Mouse (Mus musculus): ENCODE measurements around the gene Irf5. TPM values are rescaled to one million over a fixed set of nuclear protein-coding genes. Genes with fewer than 3 reads are reported as not detected.

Gene Irf5
- 0.45 TPM for polyA plus RNA-seq (2021)

DNA sequence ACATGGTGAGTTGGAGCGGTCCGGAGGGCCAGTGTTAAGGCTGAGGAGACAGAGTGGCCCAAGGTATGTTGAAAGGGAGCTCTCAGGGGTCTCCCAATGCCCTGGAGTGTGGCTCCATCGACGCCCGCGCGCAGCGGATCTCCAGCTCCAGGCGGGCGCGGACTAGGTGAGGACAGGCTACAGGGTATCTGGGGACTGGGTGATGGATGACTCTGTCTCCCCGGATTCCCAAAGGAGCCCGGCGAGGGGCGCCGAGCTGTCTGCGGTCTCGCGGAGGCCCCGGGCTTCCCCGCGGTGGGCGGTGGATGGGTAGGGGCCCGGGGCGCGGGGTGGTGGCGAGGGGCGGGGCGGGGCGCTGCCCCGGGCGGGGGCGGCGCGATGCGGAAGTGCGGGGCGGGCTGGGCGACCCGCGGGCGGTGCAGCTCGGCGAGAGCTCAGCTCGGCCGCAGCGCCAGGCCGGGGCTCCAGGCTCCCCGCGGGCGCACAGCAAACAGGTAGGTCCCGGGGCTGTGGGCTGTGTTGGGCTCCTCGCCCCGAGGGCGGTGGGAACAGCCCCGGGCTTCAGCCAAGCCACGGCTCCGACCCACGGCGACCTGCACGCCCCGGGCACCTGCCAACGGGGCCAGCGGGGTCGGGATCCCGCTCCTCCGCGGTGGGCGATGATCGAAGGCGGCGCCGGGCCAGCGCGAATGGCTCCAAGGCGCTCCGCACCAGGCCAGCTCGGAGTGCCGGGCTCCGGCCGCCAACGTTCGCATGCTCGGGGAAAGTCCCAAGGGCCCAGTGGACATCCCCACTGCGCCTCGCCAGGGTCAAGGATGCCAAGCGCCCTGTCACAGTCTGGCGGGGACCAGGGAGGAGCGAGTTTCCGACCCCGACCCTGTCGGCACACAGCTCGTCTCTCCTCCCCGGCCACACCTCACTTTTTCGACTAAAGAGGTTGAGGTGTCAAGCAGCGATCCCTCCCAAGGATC lies at the start of gene Irf5:
Gene Irf5, plus strand, starts transcription at position 345 of the 971 bp plus-strand sequence.
- DNase-seq (ENCODE audit: low read depth, low spot score) (no peak), ATAC-seq (no peak)
- ChIA-PET CTCF (interaction anchor here (1.0 to 1.5 kb wide), 3 partner anchors 9 to 81 kb away, joined by 3 read pairs; no protein-coding TSS in a partner anchor), POLR2A (no interaction called here)
- peaks cover 6% of the 10 kb centered on the region for H3K27me3 ChIP-seq
- TF ChIP-seq CTCF (IDR thresholded peaks at IDR 0.05) = no peak
- in situ Hi-C loops (cut with MboI; ENCODE audit: low pct_unique_long_range_greater_than_20kb) = loop anchor here (5.0 kb wide), 1 partner anchor 96 kb away; no protein-coding TSS in a partner anchor

GRCm38 (mm10) chr6:29482691-29483090 lies 43.7 kb upstream of the Irf5 start:
- no peak for TF ChIP-seq CTCF (IDR thresholded peaks at IDR 0.05)
- ChIA-PET POLR2A (interaction anchor here (0.6 kb wide), 1 partner anchor 251 kb away, joined by 3 read pairs; no protein-coding TSS in a partner anchor), CTCF (no interaction called here)
- H3K27me3 ChIP-seq = peaks cover 3% of the 10 kb centered on the region
- no peak for ATAC-seq
- no peak for DNase-seq (ENCODE audit: low read depth, low spot score)
- in situ Hi-C loops (cut with MboI; ENCODE audit: low pct_unique_long_range_greater_than_20kb) = loop anchor here (5.0 kb wide), 1 partner anchor 90 kb away; no protein-coding TSS in a partner anchor

DNA sequence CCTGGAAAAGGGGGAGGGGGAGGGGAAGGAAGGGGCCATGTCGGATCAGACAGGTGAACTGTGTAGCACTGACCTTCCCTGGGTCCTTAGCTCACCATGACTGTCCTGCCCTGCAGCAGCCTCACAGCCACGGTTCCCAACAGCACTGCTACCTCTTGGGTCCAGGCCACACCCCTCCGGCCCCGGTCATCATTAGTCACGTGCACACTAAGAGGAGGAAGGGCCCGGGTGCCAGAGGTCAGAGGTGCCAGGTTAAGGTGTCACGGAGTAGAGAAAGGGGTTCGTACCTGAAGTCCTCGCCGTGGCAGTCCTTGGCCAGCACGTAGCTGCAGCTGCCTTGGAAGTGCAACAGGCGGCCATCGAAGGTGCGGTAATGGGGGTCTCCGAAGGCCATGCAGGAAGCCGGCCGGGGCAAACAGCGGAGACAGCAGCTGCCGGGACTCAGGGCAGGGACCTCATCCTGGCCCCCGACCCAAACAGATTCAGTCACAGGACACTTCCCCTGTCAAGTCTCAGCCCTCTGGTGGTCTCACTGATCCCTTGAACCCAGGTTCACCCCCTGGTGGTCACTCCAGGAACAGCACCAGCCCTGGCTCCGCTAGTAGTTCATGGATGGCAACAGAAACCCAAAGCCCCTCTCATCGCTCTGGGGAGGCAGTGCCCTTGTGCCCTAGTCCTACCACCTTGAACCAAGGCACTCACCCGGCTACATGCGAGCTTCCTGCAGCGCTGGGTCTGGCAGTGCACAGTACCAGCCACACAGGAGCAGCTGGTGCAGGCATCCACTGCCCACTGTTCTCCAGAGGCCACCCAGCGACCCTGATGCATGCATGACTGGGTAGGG lies 41.5 kb upstream of the Irf5 start:
- no peak for TF ChIP-seq CTCF (IDR thresholded peaks at IDR 0.05)
- POLR2A ChIA-PET = interaction anchor here (0.7 to 1.2 kb wide), 2 partner anchors 17 to 129 kb away, joined by 3 to 4 read pairs; partner anchors contain the start of gene Atp6v1f
- in situ Hi-C loops (cut with MboI; ENCODE audit: low pct_unique_long_range_greater_than_20kb) = loop anchor here (5.0 kb wide), 1 partner anchor 93 kb away; no protein-coding TSS in a partner anchor
- H3K27me3 ChIP-seq = peaks cover 6% of the 10 kb centered on the region
- DNase-seq (ENCODE audit: low read depth, low spot score) = no peak
- CTCF ChIA-PET = interaction anchor here (1.0 to 1.4 kb wide), 2 partner anchors 8 to 10 kb away, joined by 3 read pairs; no protein-coding TSS in a partner anchor
- ATAC-seq = no peak

- TF ChIP-seq CTCF (IDR thresholded peaks at IDR 0.05) = no peak
- peaks cover 7% of the 10 kb centered on the region for H3K27me3 ChIP-seq
- ATAC-seq (no peak), DNase-seq (ENCODE audit: low read depth, low spot score) (no peak)
- ChIA-PET CTCF (interaction anchor here (0.8 to 1.0 kb wide), 2 partner anchors 9 to 115 kb away, joined by 3 read pairs; no protein-coding TSS in a partner anchor), POLR2A (interaction anchor here (1.2 kb wide), 1 partner anchor 18 kb away, joined by 4 read pairs; the partner anchor contains the start of gene Atp6v1f)
- in situ Hi-C loops (cut with MboI; ENCODE audit: low pct_unique_long_range_greater_than_20kb) = no loop called here
These were observed 40.5 kb upstream of the Irf5 start for GRCm38 (mm10) chr6:29485951-29486350.

DNA sequence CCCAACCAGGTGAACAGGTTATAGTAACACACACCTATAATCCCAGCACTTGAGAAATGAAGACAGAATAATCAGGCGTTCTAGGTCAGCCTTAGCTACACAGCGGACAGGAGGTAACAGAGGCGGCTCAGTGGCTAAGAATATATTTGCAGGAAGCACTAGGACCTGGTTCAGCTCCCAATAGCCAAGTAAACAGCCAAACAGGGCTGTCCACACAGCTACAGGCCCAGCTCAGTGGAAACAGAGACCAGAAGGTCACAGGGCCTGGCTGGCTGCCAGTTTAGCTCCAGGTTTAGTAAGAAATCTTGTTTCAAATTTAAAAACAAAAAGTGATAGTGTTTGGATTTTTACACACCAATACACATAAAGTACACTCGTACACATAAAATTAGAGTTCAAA lies 32.3 kb upstream of the Irf5 start:
- DNase-seq (ENCODE audit: low read depth, low spot score) (no peak), ATAC-seq (no peak)
- CTCF ChIA-PET = no interaction called here
- no peak for TF ChIP-seq CTCF (IDR thresholded peaks at IDR 0.05)
- in situ Hi-C loops (cut with MboI; ENCODE audit: low pct_unique_long_range_greater_than_20kb) = no loop called here
- H3K27me3 ChIP-seq = peaks cover 21% of the 10 kb centered on the region
- POLR2A ChIA-PET = no interaction called here

- peaks cover 17% of the 10 kb centered on the region for H3K27me3 ChIP-seq
- ATAC-seq (no peak), DNase-seq (ENCODE audit: low read depth, low spot score) (no peak)
- in situ Hi-C loops (cut with MboI; ENCODE audit: low pct_unique_long_range_greater_than_20kb) = no loop called here
- ChIA-PET POLR2A (no interaction called here), CTCF (no interaction called here)
- no peak for TF ChIP-seq CTCF (IDR thresholded peaks at IDR 0.05)
These were observed 30.2 kb upstream of the Irf5 start for GRCm38 (mm10) chr6:29496270-29496669.

- no peak for ATAC-seq
These were observed 28.6 kb upstream of the Irf5 start for GRCm38 (mm10) chr6:29497791-29498190.

DNA sequence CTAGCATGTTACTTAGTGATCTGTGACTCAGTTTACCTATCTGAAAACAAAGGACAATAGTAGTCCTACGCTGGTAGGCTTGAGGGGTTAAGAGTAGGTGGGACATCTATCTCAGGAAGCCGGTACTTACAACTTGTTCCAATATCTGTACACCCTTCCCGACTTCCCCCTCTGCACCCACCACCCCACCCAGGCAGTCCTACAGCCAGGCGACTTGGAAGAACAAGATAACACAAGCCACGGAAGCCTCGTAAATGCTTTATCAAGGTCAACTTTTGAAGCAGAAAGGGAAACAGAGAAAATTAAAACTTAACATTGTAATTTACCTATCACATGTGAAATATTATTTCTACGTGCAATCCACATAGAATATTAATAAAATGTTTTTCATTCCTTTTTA lies 26.2 kb upstream of the Irf5 start:
- ChIA-PET POLR2A (no interaction called here), CTCF (no interaction called here)
- in situ Hi-C loops (cut with MboI; ENCODE audit: low pct_unique_long_range_greater_than_20kb) = no loop called here
- peaks cover 23% of the 10 kb centered on the region for H3K27me3 ChIP-seq
- ATAC-seq = no peak
- TF ChIP-seq CTCF (IDR thresholded peaks at IDR 0.05) = no peak
- no peak for DNase-seq (ENCODE audit: low read depth, low spot score)

More at GRCm38 (mm10) chr6:29497791-29498190, 28.6 kb upstream of the Irf5 start:
- CTCF ChIA-PET = no interaction called here
- POLR2A ChIA-PET = no interaction called here
- H3K27me3 ChIP-seq = peaks cover 17% of the 10 kb centered on the region
- in situ Hi-C loops (cut with MboI; ENCODE audit: low pct_unique_long_range_greater_than_20kb) = no loop called here
- no peak for DNase-seq (ENCODE audit: low read depth, low spot score)
- no peak for TF ChIP-seq CTCF (IDR thresholded peaks at IDR 0.05)

- TF ChIP-seq CTCF (IDR thresholded peaks at IDR 0.05) = no peak
- ATAC-seq (no peak), DNase-seq (ENCODE audit: low read depth, low spot score) (no peak)
- in situ Hi-C loops (cut with MboI; ENCODE audit: low pct_unique_long_range_greater_than_20kb) = no loop called here
- POLR2A ChIA-PET = no interaction called here
- H3K27me3 ChIP-seq = peaks cover 27% of the 10 kb centered on the region
- CTCF ChIA-PET = no interaction called here
These were observed 25.6 kb upstream of the Irf5 start for GRCm38 (mm10) chr6:29500810-29501209.

DNA sequence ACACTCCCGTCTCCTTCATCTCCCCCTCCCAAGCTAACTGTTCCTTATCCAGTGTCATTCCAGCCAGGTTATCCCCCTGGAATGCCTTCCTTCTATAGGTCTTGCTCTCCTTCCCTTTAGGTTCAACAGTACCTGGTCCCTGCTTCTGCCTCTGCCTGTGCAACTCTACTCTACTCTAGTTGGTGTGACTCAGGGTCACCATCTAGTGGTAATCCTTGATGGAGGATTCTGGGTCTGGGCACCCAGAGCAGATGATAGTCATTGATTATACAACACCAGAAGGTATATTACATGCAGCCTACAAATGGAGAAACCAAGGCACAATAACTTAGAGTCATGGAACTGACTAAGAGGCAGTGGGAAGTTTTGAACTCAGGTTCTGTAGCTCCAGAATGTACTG lies 24.8 kb upstream of the Irf5 start:
- in situ Hi-C loops (cut with MboI; ENCODE audit: low pct_unique_long_range_greater_than_20kb) = no loop called here
- ChIA-PET CTCF (no interaction called here), POLR2A (no interaction called here)
- TF ChIP-seq CTCF (IDR thresholded peaks at IDR 0.05) = no peak
- DNase-seq (ENCODE audit: low read depth, low spot score) (no peak), ATAC-seq (no peak)
- peaks cover 25% of the 10 kb centered on the region for H3K27me3 ChIP-seq

Data from Patski (cell line).